Mouse (Mus musculus): ENCODE data around the gene Cnbd2. TPM values are rescaled to one million over a fixed set of nuclear protein-coding genes. Genes with fewer than 3 reads are reported as not detected.
A peak's percentile ranks its signal among the peaks of the same experiment; 100 is the strongest.

The Cnbd2 gene
- polyA plus RNA-seq, 1 experiment from 2014 or later: 6.3 TPM

GRCm38 (mm10) chr2:156418467-156418866 lies 106.4 kb downstream of the Cnbd2 start:
- H3K36me3 ChIP-seq (ENCODE audit: control insufficient read depth, insufficient read depth, low read length): no peaks in the 10 kb centered on the region
- H3K4me2 ChIP-seq (replicated peaks; ENCODE audit: low read depth): no peak overlapping the region
- no peak overlapping the region for H3K4me3 ChIP-seq (ENCODE audit: low read depth, low read length)
- 72% methylated on average over 5 of the region's 5 CpGs for WGBS
- no peak overlapping the region for H3K9ac ChIP-seq (ENCODE audit: low read length)
- H3K9me3 ChIP-seq (ENCODE audit: control insufficient read depth, low read length): no peaks in the 10 kb centered on the region
- peaks cover 4% of the 10 kb centered on the region; the same call in 1 of the 2 replicates for H3K4me1 ChIP-seq (replicated peaks; ENCODE audit: control insufficient read depth, insufficient read depth)
- TF ChIP-seq CTCF (IDR thresholded peaks at IDR 0.05; ENCODE audit: low read depth) (no peak), EP300 (optimal IDR thresholded peaks at IDR 0.05) (no peak)
- H3K27me3 ChIP-seq (ENCODE audit: control insufficient read depth, insufficient read depth, low read length): 0 out of 2 replicates have a peak, but pooled peaks cover 2% of the 10 kb centered on the region
- H3K27ac ChIP-seq (replicated peaks): no peak overlapping the region
- DNase-seq (ENCODE audit: low spot score) (no peak), ATAC-seq (ENCODE audit: low FRiP score, low TSS enrichment) (no peak)

GRCm38 (mm10) chr2:156420327-156420693 lies 108.2 kb downstream of the Cnbd2 start:
- 0 out of 2 replicates have a peak, but pooled peaks cover 2% of the 10 kb centered on the region for H3K27me3 ChIP-seq (ENCODE audit: control insufficient read depth, insufficient read depth, low read length)
- H3K27ac ChIP-seq (replicated peaks): peak overlapping the region; percentile 26; the same call in 1 of the 2 replicates
- ATAC-seq (ENCODE audit: low FRiP score, low TSS enrichment): 0 out of 2 replicates have a peak, but pooled peaks have one; percentile 2
- peaks cover 4% of the 10 kb centered on the region; the same call in 1 of the 2 replicates for H3K4me1 ChIP-seq (replicated peaks; ENCODE audit: control insufficient read depth, insufficient read depth)
- H3K9me3 ChIP-seq (ENCODE audit: control insufficient read depth, low read length): no peaks in the 10 kb centered on the region
- DNase-seq (ENCODE audit: low spot score): no peak
- H3K4me2 ChIP-seq (replicated peaks; ENCODE audit: low read depth): peak overlapping the region; percentile 80
- peak overlapping the region; percentile 61 for H3K4me3 ChIP-seq (ENCODE audit: low read depth, low read length)
- H3K9ac ChIP-seq (ENCODE audit: low read length): peak overlapping the region; percentile 63
- TF ChIP-seq EP300 (optimal IDR thresholded peaks at IDR 0.05): no peak
- TF ChIP-seq CTCF (IDR thresholded peaks at IDR 0.05; ENCODE audit: low read depth): no peak
- H3K36me3 ChIP-seq (ENCODE audit: control insufficient read depth, insufficient read depth, low read length): no peaks in the 10 kb centered on the region
- 17% methylated on average over 14 of the region's 14 CpGs for WGBS

GRCm38 (mm10) chr2:156420694-156421380 lies 108.7 kb downstream of the Cnbd2 start, which contains the start of gene Epb41l1:
TSS of gene Epb41l1 (plus strand) at chr2:156420909.
- WGBS: under 1% methylated on average over 56 of the region's 76 CpGs
- peak; percentile 65 for ATAC-seq (ENCODE audit: low FRiP score, low TSS enrichment)
- DNase-seq (ENCODE audit: low spot score): peak; percentile 80

GRCm38 (mm10) chr2:156421381-156422110 lies 109.4 kb downstream of the Cnbd2 start:
- 0 out of 2 replicates have a peak, but pooled peaks cover 2% of the 10 kb centered on the region for H3K27me3 ChIP-seq (ENCODE audit: control insufficient read depth, insufficient read depth, low read length)
- peak overlapping the region; percentile 26 for H3K27ac ChIP-seq (replicated peaks)
- ATAC-seq (ENCODE audit: low FRiP score, low TSS enrichment): peak; percentile 58
- H3K4me2 ChIP-seq (replicated peaks; ENCODE audit: low read depth): peak overlapping the region; percentile 80
- no peaks in the 10 kb centered on the region for H3K36me3 ChIP-seq (ENCODE audit: control insufficient read depth, insufficient read depth, low read length)
- peak; percentile 75 for DNase-seq (ENCODE audit: low spot score)
- 1% methylated on average over 36 of the region's 36 CpGs for WGBS
- peaks cover 4% of the 10 kb centered on the region; the same call in 1 of the 2 replicates for H3K4me1 ChIP-seq (replicated peaks; ENCODE audit: control insufficient read depth, insufficient read depth)
- peak overlapping the region; percentile 61 for H3K4me3 ChIP-seq (ENCODE audit: low read depth, low read length)
- H3K9me3 ChIP-seq (ENCODE audit: control insufficient read depth, low read length): no peaks in the 10 kb centered on the region
- TF ChIP-seq CTCF (IDR thresholded peaks at IDR 0.05; ENCODE audit: low read depth): no peak
- no peak for TF ChIP-seq EP300 (optimal IDR thresholded peaks at IDR 0.05)
- peak overlapping the region; percentile 63 for H3K9ac ChIP-seq (ENCODE audit: low read length)

More at GRCm38 (mm10) chr2:156420694-156421380, 108.7 kb downstream of the Cnbd2 start, which contains the start of gene Epb41l1:
- peak within 1 kb of the TSS; percentile 63 for H3K9ac ChIP-seq (ENCODE audit: low read length)
- H3K4me2 ChIP-seq (replicated peaks; ENCODE audit: low read depth): peak within 1 kb of the TSS; percentile 80
- H3K36me3 ChIP-seq (ENCODE audit: control insufficient read depth, insufficient read depth, low read length): no peaks in the 10 kb centered on the region
- H3K4me3 ChIP-seq (ENCODE audit: low read depth, low read length): peak within 1 kb of the TSS; percentile 61
- H3K27me3 ChIP-seq (ENCODE audit: control insufficient read depth, insufficient read depth, low read length): 0 out of 2 replicates have a peak, but pooled peaks cover 2% of the 10 kb centered on the region
- peaks cover 4% of the 10 kb centered on the region; the same call in 1 of the 2 replicates for H3K4me1 ChIP-seq (replicated peaks; ENCODE audit: control insufficient read depth, insufficient read depth)
- peak within 1 kb of the TSS; percentile 26 for H3K27ac ChIP-seq (replicated peaks)
- TF ChIP-seq EP300 (optimal IDR thresholded peaks at IDR 0.05) (no peak), CTCF (IDR thresholded peaks at IDR 0.05; ENCODE audit: low read depth) (peak; percentile 23; the same call in 1 of the 2 replicates)
- no peaks in the 10 kb centered on the region for H3K9me3 ChIP-seq (ENCODE audit: control insufficient read depth, low read length)

GRCm38 (mm10) chr2:156422631-156423030 lies 110.5 kb downstream of the Cnbd2 start:
- Histone ChIP-seq H3K9me3 (ENCODE audit: control insufficient read depth, low read length) (no peaks in the 10 kb centered on the region), H3K27ac (replicated peaks) (no peak overlapping the region), H3K4me1 (replicated peaks; ENCODE audit: control insufficient read depth, insufficient read depth) (peaks cover 4% of the 10 kb centered on the region; the same call in 1 of the 2 replicates), H3K4me2 (replicated peaks; ENCODE audit: low read depth) (no peak overlapping the region), H3K4me3 (ENCODE audit: low read depth, low read length) (no peak overlapping the region), H3K27me3 (ENCODE audit: control insufficient read depth, insufficient read depth, low read length) (0 out of 2 replicates have a peak, but pooled peaks cover 2% of the 10 kb centered on the region), H3K9ac (ENCODE audit: low read length) (no peak overlapping the region), H3K36me3 (ENCODE audit: control insufficient read depth, insufficient read depth, low read length) (no peaks in the 10 kb centered on the region)
- TF ChIP-seq EP300 (optimal IDR thresholded peaks at IDR 0.05) (no peak), CTCF (IDR thresholded peaks at IDR 0.05; ENCODE audit: low read depth) (no peak)
- WGBS: 4% methylated on average over 8 of the region's 8 CpGs
- DNase-seq (ENCODE audit: low spot score): peak; percentile 64
- ATAC-seq (ENCODE audit: low FRiP score, low TSS enrichment): 0 out of 2 replicates have a peak, but pooled peaks have one; percentile 7
